Mouse (Mus musculus) C2C12 (cell line): Measurements from ENCODE around the gene Fam167b. TPM values are rescaled to one million over a fixed set of nuclear protein-coding genes. Genes with fewer than 3 reads are reported as not detected.

Source experiments
- H3K27me3 ChIP-seq: one replicate; pipeline ENCODE4 v1.6.1; 2011; ENCODE audit not compliant: control insufficient read depth, insufficient read depth, insufficient read length
- H3K36me3 ChIP-seq: one replicate; pipeline ENCODE4 v1.6.1; 2011; ENCODE audit not compliant: control insufficient read depth, insufficient read depth
- H3K4me3 ChIP-seq: one replicate; pipeline ENCODE4 v1.5.1; 2011; ENCODE audit warnings: mild to moderate bottlenecking, control low read depth; ENCODE audit not compliant: poor library complexity, insufficient read depth, severe bottlenecking
- H3K79me2 ChIP-seq: one replicate; pipeline ENCODE4 v1.6.1; 2011; ENCODE audit not compliant: control insufficient read depth, insufficient read depth
- H3K79me3 ChIP-seq: one replicate; pipeline ENCODE4 v1.6.1; 2011; ENCODE audit warnings: low read depth, control low read depth
- H3ac ChIP-seq: one replicate; pipeline ENCODE3; 2011; ENCODE audit warnings: low read depth; ENCODE audit not compliant: control insufficient read depth, insufficient read length
- CEBPB ChIP-seq: IDR thresholded peaks from one replicate; pipeline ENCODE4 v1.6.1; 2011; ENCODE audit warnings: low read depth, mild to moderate bottlenecking, control low read depth, moderate library complexity
- CTCF ChIP-seq: IDR thresholded peaks from one replicate; pipeline ENCODE4 v1.5.1; 2011; ENCODE audit not compliant: control insufficient read depth, insufficient read depth, insufficient read length
- FOSL1 ChIP-seq: IDR thresholded peaks from one replicate; pipeline ENCODE4 v1.8.0; 2011; ENCODE audit warnings: mild to moderate bottlenecking, low read length; ENCODE audit not compliant: poor library complexity, insufficient read depth, severe bottlenecking
- MAX ChIP-seq: IDR thresholded peaks from one replicate; pipeline ENCODE4 v1.6.1; 2011; ENCODE audit warnings: mild to moderate bottlenecking, control low read depth
- MYOD1 ChIP-seq: IDR thresholded peaks from one replicate; pipeline ENCODE4 v1.6.1; 2011; ENCODE audit warnings: low read depth; ENCODE audit not compliant: control insufficient read depth, insufficient read length
- MYOG ChIP-seq: IDR thresholded peaks from one replicate; pipeline ENCODE4 v1.6.1; 2011; ENCODE audit not compliant: control insufficient read depth, insufficient read length; ENCODE audit errors: extremely low read depth
- USF1 ChIP-seq: IDR thresholded peaks from one replicate; pipeline ENCODE4 v1.6.1; 2011; ENCODE audit warnings: low read depth, mild to moderate bottlenecking, control low read depth, moderate library complexity
- polyA plus RNA-seq: library from polyadenylated mRNA; unstranded; fragments of >200 nt; fragmentation: generic; extraction: Trizol; gene quantifications from one replicate; pipeline ENCODE4 v1.2.1, GENCODE M21; 2012; ENCODE audit warnings: missing spikeins

Gene Fam167b
- polyA plus RNA-seq, 1 experiment: 0.27 TPM

DNA sequence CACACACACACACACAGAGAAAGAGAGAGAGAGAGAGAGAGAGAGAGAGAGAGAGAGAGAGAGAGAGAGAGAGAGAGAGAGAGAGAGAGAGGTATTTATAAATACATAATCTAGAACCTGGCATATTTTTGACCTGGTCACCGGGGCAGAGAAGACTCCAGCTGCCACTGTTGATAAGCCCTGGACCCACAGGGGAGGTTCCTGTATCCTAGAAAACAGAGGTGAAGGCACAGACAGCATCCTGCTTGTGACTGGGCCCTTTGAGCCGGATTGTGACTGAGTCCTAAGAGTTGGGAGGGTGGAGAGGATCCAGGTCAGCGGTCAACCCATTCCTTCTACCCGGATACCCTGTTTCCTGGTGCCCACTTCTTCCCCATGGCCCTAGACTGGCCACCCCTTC, 10.5 kb upstream of the Fam167b start:
- H3K4me3 ChIP-seq: no peak overlapping the region
- TF ChIP-seq CTCF: no peak
- TF ChIP-seq CEBPB: no peak
- TF ChIP-seq MYOD1: no peak
- TF ChIP-seq MYOG: no peak
- TF ChIP-seq MAX: no peak
- no peak for TF ChIP-seq FOSL1
- TF ChIP-seq USF1: no peak
- H3K27me3 ChIP-seq: no peaks in the 10 kb centered on the region
- H3K79me2 ChIP-seq: no peaks in the 10 kb centered on the region
- H3ac ChIP-seq: no peak overlapping the region
- peaks cover 40% of the 10 kb centered on the region for H3K36me3 ChIP-seq
- H3K79me3 ChIP-seq: no peaks in the 10 kb centered on the region

DNA sequence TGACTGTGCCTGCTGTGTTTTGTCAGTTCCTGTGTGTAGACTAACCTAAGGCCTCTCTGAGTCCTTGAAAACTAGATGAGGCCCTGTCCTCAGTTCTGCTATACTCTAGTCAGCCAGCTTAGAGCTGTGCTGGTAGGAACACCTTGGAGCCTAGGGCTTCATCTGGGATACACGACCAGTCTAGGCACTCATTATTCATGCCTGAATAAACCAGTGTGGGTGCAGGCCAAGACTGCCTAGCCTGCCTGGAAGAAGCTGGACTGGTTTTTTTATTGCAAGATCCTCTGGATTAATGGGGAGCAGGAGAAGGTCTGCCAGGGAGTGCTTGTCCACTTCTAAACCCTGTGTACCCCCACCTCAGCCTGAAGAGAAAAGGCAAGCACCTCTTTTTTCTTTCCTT, 8.6 kb upstream of the Fam167b start:
- Histone ChIP-seq H3K79me3 (no peaks in the 10 kb centered on the region), H3ac (no peak overlapping the region), H3K27me3 (no peaks in the 10 kb centered on the region), H3K36me3 (peaks cover 22% of the 10 kb centered on the region), H3K79me2 (no peaks in the 10 kb centered on the region), H3K4me3 (no peak overlapping the region)
- TF ChIP-seq MYOD1 (no peak), MAX (no peak), FOSL1 (no peak), CEBPB (no peak), USF1 (no peak), CTCF (no peak), MYOG (no peak)

DNA sequence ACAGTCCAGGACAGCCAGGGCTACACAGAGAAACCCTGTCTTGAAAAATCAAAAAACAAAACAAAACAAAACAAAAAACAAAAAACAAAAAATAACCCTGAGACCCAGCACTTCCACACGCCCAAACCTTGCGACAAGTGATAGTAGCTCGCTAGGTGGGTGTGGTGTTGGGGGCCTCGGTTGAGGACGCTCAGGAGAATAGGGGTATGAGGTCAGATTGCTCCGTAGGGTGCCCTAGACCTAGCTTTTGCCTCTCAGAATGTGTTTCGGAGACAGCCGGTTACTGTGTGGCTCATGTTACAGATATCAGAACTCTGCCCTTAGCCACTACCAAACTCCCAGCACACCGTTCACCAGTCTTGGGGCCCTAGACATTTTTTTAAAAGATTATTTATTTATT, 7.4 kb upstream of the Fam167b start:
- Histone ChIP-seq H3K36me3 (peaks cover 11% of the 10 kb centered on the region), H3K4me3 (no peak overlapping the region)

DNA sequence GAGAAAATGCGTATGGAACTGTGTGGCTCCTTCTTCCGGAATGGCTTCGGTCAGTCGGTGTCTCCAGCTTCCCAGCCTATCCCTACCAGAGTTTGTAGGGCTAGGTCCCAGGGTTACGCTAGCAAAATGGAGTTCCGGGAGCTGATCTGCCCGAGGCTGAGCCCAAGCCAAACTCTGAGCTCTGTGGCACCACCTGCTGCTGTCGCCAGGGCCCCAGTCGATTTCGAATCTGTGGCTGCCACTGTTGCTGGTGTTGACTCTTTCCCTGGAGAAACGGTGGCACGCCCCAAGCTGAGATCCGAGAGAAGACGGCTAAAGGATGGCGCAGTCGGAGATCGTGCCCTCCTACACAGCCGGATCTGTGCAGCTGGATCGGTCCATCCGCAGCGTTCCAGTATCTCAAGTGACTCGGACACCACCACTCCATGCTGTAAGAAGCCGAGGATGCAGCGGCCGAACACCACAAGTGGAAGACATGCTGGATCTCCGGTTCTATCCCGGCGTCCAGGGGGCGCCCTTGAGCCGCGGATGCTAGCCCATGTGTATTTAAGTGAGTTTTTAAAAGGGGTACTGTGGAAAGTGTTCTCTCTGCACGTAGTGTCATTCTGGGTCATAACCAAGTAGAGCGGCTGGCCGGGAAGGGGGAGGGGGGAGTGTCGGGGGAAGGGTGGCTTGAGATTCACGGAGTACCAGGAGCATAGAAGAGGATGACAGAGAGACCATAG, 6.7 kb upstream of the Fam167b start:
- no peaks in the 10 kb centered on the region for H3K79me2 ChIP-seq
- no peak overlapping the region for H3ac ChIP-seq
- peaks cover 3% of the 10 kb centered on the region for H3K36me3 ChIP-seq
- no peaks in the 10 kb centered on the region for H3K27me3 ChIP-seq
- no peak for TF ChIP-seq CEBPB
- TF ChIP-seq MYOG: no peak
- no peak for TF ChIP-seq CTCF
- TF ChIP-seq USF1: no peak
- TF ChIP-seq MYOD1: no peak
- no peak for TF ChIP-seq MAX
- no peak for TF ChIP-seq FOSL1
- no peak overlapping the region for H3K4me3 ChIP-seq
- no peaks in the 10 kb centered on the region for H3K79me3 ChIP-seq

More for the DNA sequence above, 7.4 kb upstream of the Fam167b start:
- no peaks in the 10 kb centered on the region for H3K79me3 ChIP-seq
- H3ac ChIP-seq: no peak overlapping the region
- H3K27me3 ChIP-seq: no peaks in the 10 kb centered on the region
- TF ChIP-seq CEBPB (no peak), USF1 (no peak), CTCF (no peak), MYOG (no peak), MAX (no peak)
- no peaks in the 10 kb centered on the region for H3K79me2 ChIP-seq

DNA sequence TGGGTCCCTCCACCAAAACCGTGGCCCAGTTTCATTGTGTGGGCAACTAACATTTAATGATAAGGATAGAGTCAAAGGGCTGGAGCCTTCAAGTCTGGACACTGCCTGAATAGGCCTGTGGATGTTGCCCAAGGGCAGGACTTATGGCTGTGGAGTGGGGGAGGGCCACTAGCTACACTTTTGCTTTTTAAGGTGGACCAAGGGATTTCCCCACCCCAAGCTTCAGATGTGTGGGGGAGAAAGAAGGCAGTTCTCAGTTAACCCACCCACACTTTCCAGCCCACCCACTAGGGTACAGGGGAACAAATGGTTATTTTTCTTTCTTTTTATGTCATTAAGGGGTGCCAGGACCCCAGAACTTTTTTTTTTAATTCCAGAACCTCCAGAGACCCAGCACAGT, 6.0 kb upstream of the Fam167b start:
- Histone ChIP-seq H3ac (no peak overlapping the region), H3K4me3 (no peak overlapping the region), H3K79me2 (no peaks in the 10 kb centered on the region), H3K27me3 (no peaks in the 10 kb centered on the region), H3K36me3 (no peaks in the 10 kb centered on the region), H3K79me3 (no peaks in the 10 kb centered on the region)
- TF ChIP-seq MYOD1: no peak
- TF ChIP-seq CEBPB: no peak
- TF ChIP-seq CTCF: no peak
- no peak for TF ChIP-seq FOSL1
- TF ChIP-seq MAX: no peak
- no peak for TF ChIP-seq MYOG
- no peak for TF ChIP-seq USF1
